23 mouse cellular contexts compared by ENCODE assay signal in genomic region chr9:101097542-101097941, GRCm38 (mm10). TPM values are rescaled to one million over a fixed set of nuclear protein-coding genes. Genes with fewer than 3 reads are reported as not detected.
DNase-seq lines count a peak whose midpoint lies in the region; ATAC-seq lines count a peak whose summit lies in the region.
"Had no signal": no experiment of that assay in that cellular context is flagged by ENCODE, and none has a peak within 500 bp of the region (broad histone marks: within the 10 kb centered on the region; RNA-seq: fewer than 3 reads in every experiment).

No protein-coding gene starts in this region.

- H3K4me1 ChIP-seq in liver, embryonic 12.5 days = peaks cover 23% of the 10 kb centered on the region
- peaks cover 8% of the 10 kb centered on the region for H3K4me1 ChIP-seq in liver, embryonic 11.5 days (replicated peaks; ENCODE audit: control insufficient read depth, insufficient read depth, low read length)
- H3K4me1 ChIP-seq: embryonic facial prominence, embryonic 15.5 days; forebrain, embryonic 12.5 days; limb, embryonic 10.5 days; lung, embryonic 15.5 days; neural tube, embryonic 12.5 days had no signal

- no peak overlapping the region for H3K9ac ChIP-seq in liver, embryonic 12.5 days
- H3K9ac ChIP-seq in liver, embryonic 11.5 days (ENCODE audit: low read depth, low read length) = no peak overlapping the region
- H3K9ac ChIP-seq: embryonic facial prominence, embryonic 15.5 days; forebrain, embryonic 12.5 days; heart, embryonic 15.5 days; lung, embryonic 15.5 days; neural tube, embryonic 12.5 days had no signal

- peak; percentile 30; the same call in 1 of the 2 replicates for ATAC-seq in liver, embryonic 12.5 days
- ATAC-seq in liver, embryonic 11.5 days (replicated peaks; ENCODE audit: low FRiP score) = no peak
- ATAC-seq in common myeloid progenitor, adult 5-6 weeks (replicated peaks; ENCODE audit: low read depth, poor library complexity, severe bottlenecking) = peak; percentile 41
- ATAC-seq in megakaryocyte, adult 5-6 weeks (ENCODE audit: poor library complexity, severe bottlenecking) = peak; percentile 36
- peak; percentile 81 for ATAC-seq in neutrophil, adult 5-6 weeks (ENCODE audit: extremely low read depth, insufficient number of reproducible peaks, low FRiP score, poor library complexity, severe bottlenecking)

- no peak overlapping the region for H3K4me3 ChIP-seq in liver, embryonic 12.5 days
- no peak overlapping the region for H3K4me3 ChIP-seq in liver, embryonic 11.5 days (ENCODE audit: low read depth, low read length)
- H3K4me3 ChIP-seq: embryonic facial prominence, embryonic 15.5 days; forebrain, embryonic 12.5 days; heart, adult 2 months; heart, embryonic 15.5 days; limb, embryonic 10.5 days; lung, embryonic 15.5 days; neural tube, embryonic 12.5 days had no signal

- H3K36me3 ChIP-seq in liver, embryonic 12.5 days = peaks cover 49% of the 10 kb centered on the region
- H3K36me3 ChIP-seq in liver, embryonic 11.5 days (ENCODE audit: control insufficient read depth, insufficient read depth, low read length) = peaks cover 18% of the 10 kb centered on the region

- no peaks in the 10 kb centered on the region for H3K27me3 ChIP-seq in liver, embryonic 12.5 days (replicated peaks)
- H3K27me3 ChIP-seq in liver, embryonic 11.5 days (replicated peaks; ENCODE audit: control insufficient read depth, insufficient read depth, low read length) = no peaks in the 10 kb centered on the region
- H3K27me3 ChIP-seq: embryonic facial prominence, embryonic 15.5 days; forebrain, embryonic 12.5 days; heart, embryonic 15.5 days; lung, embryonic 15.5 days; neural tube, embryonic 12.5 days had no signal

- no peak overlapping the region for H3K27ac ChIP-seq in liver, embryonic 12.5 days
- no peak overlapping the region for H3K27ac ChIP-seq in liver, embryonic 11.5 days (ENCODE audit: low read depth, low read length)
- H3K27ac ChIP-seq: embryonic facial prominence, embryonic 15.5 days; forebrain, embryonic 12.5 days; heart, adult 2 months; heart, embryonic 15.5 days; limb, embryonic 10.5 days; lung, embryonic 15.5 days; neural tube, embryonic 12.5 days had no signal

- 0 out of 2 replicates have a peak, but pooled peaks cover 1% of the 10 kb centered on the region for H3K9me3 ChIP-seq in liver, embryonic 12.5 days (replicated peaks)
- H3K9me3 ChIP-seq in liver, embryonic 11.5 days (ENCODE audit: control insufficient read depth, low read length) = peaks cover 5% of the 10 kb centered on the region; the same call in 1 of the 2 replicates
- H3K9me3 ChIP-seq: embryonic facial prominence, embryonic 15.5 days; heart, embryonic 15.5 days; limb, embryonic 10.5 days; lung, embryonic 15.5 days had no signal

- 84% methylated on average over 1 of the region's 1 CpGs for WGBS in liver, embryonic 12.5 days (ENCODE audit: insufficient replicate concordance)
- WGBS in liver, embryonic 11.5 days = 60% methylated on average over 1 of the region's 1 CpGs

- H3K4me2 ChIP-seq in liver, embryonic 12.5 days = no peak overlapping the region
- no peak overlapping the region for H3K4me2 ChIP-seq in liver, embryonic 11.5 days
- H3K4me2 ChIP-seq: embryonic facial prominence, embryonic 15.5 days; forebrain, embryonic 12.5 days; heart, embryonic 15.5 days; lung, embryonic 15.5 days; neural tube, embryonic 12.5 days had no signal

- DNase-seq in liver, embryonic 11.5 days (ENCODE audit: low spot score) = no peak
- no peak for DNase-seq in thymus, postnatal 10 days (ENCODE audit: low spot score in 2 of 2)
- DNase-seq in right cerebral cortex, adult 2 months (ENCODE audit: low spot score in 2 of 2) = no peak
- DNase-seq: adrenal gland, postnatal 36 days; cerebellum, adult 11-12 months; cerebellum, postnatal 14 days; heart, adult 2 months; heart, postnatal 4 days; kidney, postnatal 36 days; lung, postnatal 4 days; midbrain, embryonic 14.5 days; right cerebral cortex, postnatal 25 days; thymus, postnatal 14 days had no signal

RNA-seq across cellular contexts. Expression of gene Msl2, which starts 23.6 kb away (rescaled TPM):
- 6.2 TPM in 2 replicates for polyA plus RNA-seq in liver, embryonic 12.5 days (2016; fragmentation: Nextera tagmentation; extraction: Ambion mirVana)
- 4.7 and 4.9 TPM in 2 replicates for polyA plus RNA-seq in liver, embryonic 11.5 days (2014; fragmentation: Nextera tagmentation; extraction: Ambion mirVana)
- 55.4 and 75.5 TPM in 2 replicates for total RNA-seq in common myeloid progenitor, adult 5-6 weeks (2017)
- total RNA-seq in megakaryocyte, adult 5-6 weeks (2015) = 85.6 and 92.6 TPM in 2 replicates
- total RNA-seq in megakaryocyte, adult 5-6 weeks (2017) = 44.9 and 53.4 TPM in 2 replicates
- total RNA-seq in neutrophil, adult 5-6 weeks (2017) = 83.0 and 91.0 TPM in 2 replicates
